ENCODE assay signal across 8 mouse cellular contexts in the genomic region with DNA sequence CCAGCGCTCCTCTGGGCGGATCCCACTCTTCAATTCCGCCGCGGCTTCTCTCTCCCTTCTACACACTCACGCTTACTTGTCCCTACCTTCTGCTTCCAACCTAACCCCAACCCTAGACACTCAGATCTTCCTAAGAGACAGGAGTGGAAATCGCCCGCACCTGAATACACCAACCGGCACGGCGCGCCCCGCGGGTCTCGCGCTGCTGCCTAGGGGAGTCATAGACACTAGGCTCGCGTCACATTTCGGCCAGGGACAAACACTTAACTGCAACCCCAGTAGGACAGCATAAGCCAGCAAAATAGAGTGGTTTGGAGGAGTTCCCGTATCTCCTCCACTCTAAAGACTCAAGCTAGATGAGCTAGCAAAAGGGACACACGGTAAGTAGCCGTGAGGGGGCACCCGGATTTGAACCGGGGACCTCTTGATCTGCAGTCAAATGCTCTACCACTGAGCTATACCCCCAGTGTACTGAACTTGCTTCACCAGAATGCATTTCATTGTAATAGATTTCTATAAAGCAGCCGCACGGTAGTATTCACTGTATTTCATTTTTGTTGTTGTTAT. TPM values are rescaled to one million over a fixed set of nuclear protein-coding genes. Genes with fewer than 3 reads are reported as not detected.
DNase-seq lines count a peak whose midpoint lies in the region; ATAC-seq and TF ChIP-seq lines count a peak whose summit lies in the region.

No protein-coding gene starts in this region.

- DNase-seq in 3134 (ENCODE audit: extremely low read depth, insufficient read length, low spot score), result peak; percentile 92
- peak; percentile 90 for DNase-seq in adrenal gland, postnatal 14 days
- peak; percentile 89 for DNase-seq in embryonic facial prominence, embryonic 10.5 days (ENCODE audit: low spot score)
- DNase-seq in left cerebral cortex, postnatal 4 days, result peak; percentile 87
- peak; percentile 99 for DNase-seq in midbrain, embryonic 11.5 days (ENCODE audit: low spot score, missing footprints)
- peak; percentile 86 for DNase-seq in right cerebral cortex, postnatal 4 days

- peak overlapping the region; percentile 54 for H3K9ac ChIP-seq in intestine, postnatal 0 days (ENCODE audit: low read depth, low read length)
- H3K9ac ChIP-seq in midbrain, embryonic 11.5 days (ENCODE audit: low read length), result peak overlapping the region; percentile 82

- peak overlapping the region; percentile 94 for H3K4me2 ChIP-seq in intestine, postnatal 0 days (replicated peaks; ENCODE audit: low read depth)
- H3K4me2 ChIP-seq in midbrain, embryonic 11.5 days, result peak overlapping the region; percentile 52

- intact Hi-C loops in left cerebral cortex, postnatal 4 days (cut with DNase I), result loop anchor here (5.0 kb wide), 3 partner anchors 86 to 206 kb away; a partner anchor contains a TSS

- 0 out of 2 replicates have a peak, but pooled peaks have one; percentile 15 for TF ChIP-seq CTCF in intestine, postnatal 0 days (IDR thresholded peaks at IDR 0.05; ENCODE audit: low read depth)

- under 1% methylated on average over 26 of the region's 26 CpGs for WGBS in embryonic facial prominence, embryonic 10.5 days
- 0% methylated on average over 26 of the region's 26 CpGs for WGBS in intestine, postnatal 0 days
- WGBS in midbrain, embryonic 11.5 days, result 1% methylated on average over 26 of the region's 26 CpGs

- H3K9me3 ChIP-seq in embryonic facial prominence, embryonic 10.5 days, result no peaks in the 10 kb centered on the region
- no peaks in the 10 kb centered on the region for H3K9me3 ChIP-seq in intestine, postnatal 0 days (ENCODE audit: control insufficient read depth)
- no peaks in the 10 kb centered on the region for H3K9me3 ChIP-seq in midbrain, embryonic 11.5 days (ENCODE audit: control insufficient read depth, low read length)

- H3K36me3 ChIP-seq in embryonic facial prominence, embryonic 10.5 days (replicated peaks), result no peaks in the 10 kb centered on the region
- H3K36me3 ChIP-seq in intestine, postnatal 0 days (ENCODE audit: control insufficient read depth, insufficient read depth), result no peaks in the 10 kb centered on the region
- no peaks in the 10 kb centered on the region for H3K36me3 ChIP-seq in midbrain, embryonic 11.5 days (ENCODE audit: control insufficient read depth, insufficient read depth, low read length)

- peak overlapping the region; percentile 86 for H3K27ac ChIP-seq in embryonic facial prominence, embryonic 10.5 days (replicated peaks)
- H3K27ac ChIP-seq in intestine, postnatal 0 days (ENCODE audit: low read depth, low read length), result peak overlapping the region; percentile 86
- H3K27ac ChIP-seq in midbrain, embryonic 11.5 days (ENCODE audit: low read depth, low read length), result peak overlapping the region; percentile 66

- ATAC-seq in granulocyte monocyte progenitor cell, adult 5-6 weeks (replicated peaks; ENCODE audit: poor library complexity, severe bottlenecking), result peak; percentile 50
- peak; percentile 69 for ATAC-seq in intestine, postnatal 0 days
- ATAC-seq in midbrain, embryonic 11.5 days (ENCODE audit: low FRiP score), result peak; percentile 82

- peaks cover 59% of the 10 kb centered on the region for H3K27me3 ChIP-seq in embryonic facial prominence, embryonic 10.5 days (replicated peaks; ENCODE audit: low read depth, poor library complexity, severe bottlenecking)
- H3K27me3 ChIP-seq in intestine, postnatal 0 days (replicated peaks; ENCODE audit: control insufficient read depth, insufficient read depth, low read length), result peaks cover 16% of the 10 kb centered on the region; the same call in 1 of the 2 replicates
- peaks cover 27% of the 10 kb centered on the region for H3K27me3 ChIP-seq in midbrain, embryonic 11.5 days (ENCODE audit: control insufficient read depth, insufficient read depth, low read length)

- H3K4me1 ChIP-seq in embryonic facial prominence, embryonic 10.5 days, result peaks cover 32% of the 10 kb centered on the region
- H3K4me1 ChIP-seq in intestine, postnatal 0 days (replicated peaks; ENCODE audit: control insufficient read depth, insufficient read depth, low read length), result 0 out of 2 replicates have a peak, but pooled peaks cover 3% of the 10 kb centered on the region
- H3K4me1 ChIP-seq in midbrain, embryonic 11.5 days (ENCODE audit: control insufficient read depth, insufficient read depth, low read length), result peaks cover 13% of the 10 kb centered on the region

- H3K4me3 ChIP-seq in embryonic facial prominence, embryonic 10.5 days, result peak overlapping the region; percentile 90
- H3K4me3 ChIP-seq in intestine, postnatal 0 days (ENCODE audit: low read depth, low read length), result peak overlapping the region; percentile 90
- H3K4me3 ChIP-seq in midbrain, embryonic 11.5 days (ENCODE audit: low read depth, low read length), result peak overlapping the region; percentile 85

RNA-seq across cellular contexts. Expression of a gene that starts 2.4 kb away (rescaled TPM):
- total RNA-seq in adrenal gland, postnatal 14 days (2021), result 4.3 and 4.8 TPM in 2 replicates
- 0.07 and 0.13 TPM in 2 replicates for polyA plus RNA-seq in embryonic facial prominence, embryonic 10.5 days (2016; fragmentation: Nextera tagmentation; extraction: Ambion mirVana)
- total RNA-seq in granulocyte monocyte progenitor cell, adult 5-6 weeks (2014; fragmentation: Nextera tagmentation), result 3.1 and 3.2 TPM in 2 replicates
- 1.6 and 3.9 TPM in 2 replicates for total RNA-seq in granulocyte monocyte progenitor cell, adult 5-6 weeks (2017)
- polyA plus RNA-seq in intestine, postnatal 0 days (2015; fragmentation: Nextera tagmentation; extraction: Ambion mirVana), result 0.30 and 0.31 TPM in 2 replicates
- 1 to 10 TPM; 2.1 to 2.4 TPM for total RNA-seq in left cerebral cortex, postnatal 4 days (2021)
- polyA plus RNA-seq in midbrain, embryonic 11.5 days (2014; fragmentation: Nextera tagmentation; extraction: Ambion mirVana), result 0.14 TPM in 1 of 2 replicates, not detected in the other

RNA-seq across cellular contexts. Expression of a gene that starts 7.4 kb away (rescaled TPM):
- total RNA-seq in adrenal gland, postnatal 14 days (2021), result 1.1 and 4.4 TPM in 2 replicates
- 15.6 and 19.2 TPM in 2 replicates for polyA plus RNA-seq in embryonic facial prominence, embryonic 10.5 days (2016; fragmentation: Nextera tagmentation; extraction: Ambion mirVana)
- 11.0 and 15.7 TPM in 2 replicates for total RNA-seq in granulocyte monocyte progenitor cell, adult 5-6 weeks (2014; fragmentation: Nextera tagmentation)
- total RNA-seq in granulocyte monocyte progenitor cell, adult 5-6 weeks (2017), result 2.9 and 6.1 TPM in 2 replicates
- 4.2 and 4.4 TPM in 2 replicates for polyA plus RNA-seq in intestine, postnatal 0 days (2015; fragmentation: Nextera tagmentation; extraction: Ambion mirVana)
- total RNA-seq in left cerebral cortex, postnatal 4 days (2021), result 1 to 10 TPM; 2.2 to 2.5 TPM
- polyA plus RNA-seq in midbrain, embryonic 11.5 days (2014; fragmentation: Nextera tagmentation; extraction: Ambion mirVana), result 6.7 and 8.9 TPM in 2 replicates

RNA-seq across cellular contexts. Expression of a gene that starts 34.2 kb away (rescaled TPM):
- 7.8 and 10.4 TPM in 2 replicates for total RNA-seq in adrenal gland, postnatal 14 days (2021)
- polyA plus RNA-seq in embryonic facial prominence, embryonic 10.5 days (2016; fragmentation: Nextera tagmentation; extraction: Ambion mirVana), result 5.3 and 5.7 TPM in 2 replicates
- 0.71 and 4.5 TPM in 2 replicates for total RNA-seq in granulocyte monocyte progenitor cell, adult 5-6 weeks (2014; fragmentation: Nextera tagmentation)
- total RNA-seq in granulocyte monocyte progenitor cell, adult 5-6 weeks (2017), result 0.56 and 0.77 TPM in 2 replicates
- polyA plus RNA-seq in intestine, postnatal 0 days (2015; fragmentation: Nextera tagmentation; extraction: Ambion mirVana), result 2.8 and 3.2 TPM in 2 replicates
- 100 to 1,000 TPM; 100 to 104 TPM for total RNA-seq in left cerebral cortex, postnatal 4 days (2021)
- 9.7 and 10.3 TPM in 2 replicates for polyA plus RNA-seq in midbrain, embryonic 11.5 days (2014; fragmentation: Nextera tagmentation; extraction: Ambion mirVana)

RNA-seq across cellular contexts. Expression of a gene that starts 37.9 kb away (rescaled TPM):
- total RNA-seq in adrenal gland, postnatal 14 days (2021), result 1,235 and 1,395 TPM in 2 replicates
- 1,206 and 1,219 TPM in 2 replicates for polyA plus RNA-seq in embryonic facial prominence, embryonic 10.5 days (2016; fragmentation: Nextera tagmentation; extraction: Ambion mirVana)
- 3,567 and 3,801 TPM in 2 replicates for total RNA-seq in granulocyte monocyte progenitor cell, adult 5-6 weeks (2014; fragmentation: Nextera tagmentation)
- 1,586 and 1,858 TPM in 2 replicates for total RNA-seq in granulocyte monocyte progenitor cell, adult 5-6 weeks (2017)
- 668 and 699 TPM in 2 replicates for polyA plus RNA-seq in intestine, postnatal 0 days (2015; fragmentation: Nextera tagmentation; extraction: Ambion mirVana)
- 100 to 1,000 TPM; 711 to 733 TPM for total RNA-seq in left cerebral cortex, postnatal 4 days (2021)
- polyA plus RNA-seq in midbrain, embryonic 11.5 days (2014; fragmentation: Nextera tagmentation; extraction: Ambion mirVana), result 945 and 991 TPM in 2 replicates

Comparison
In these comparisons a context has a peak if more than half of its experiments do, and no peak if none do; other contexts are left out.
1. Peak in every context shown above with its lines: DNase-seq, ATAC-seq, H3K4me3 ChIP-seq and H3K27ac ChIP-seq.